Mouse (Mus musculus) embryonic facial prominence, embryonic 13.5 days (tissue): ENCODE measurements at regions not wholly inside any gene's neighbourhood (a gene's known extent, or its start where the extent isn't known, plus 50 kb on each side); places are given as distances from the start of the nearest gene placed in this dataset.
A peak's percentile ranks its signal among the peaks of the same experiment; 100 is the strongest.

Experiments
- ATAC-seq: fragments of 200-750 bp; cut with Nextera tagmentation; 2 replicates; pipeline ENCODE4 v1.8.0; 2017; ENCODE audit warnings: low read depth; ENCODE audit not compliant: insufficient number of reproducible peaks, insufficient read depth, low FRiP score, low TSS enrichment
- H3K27ac ChIP-seq: fragments of 300-500 bp; sonication (generic); 2 replicates; pipeline ENCODE4 v1.5.1; 2015; ENCODE audit warnings: moderate library complexity, mild to moderate bottlenecking, inconsistent platforms
- H3K27me3 ChIP-seq: fragments of 300-500 bp; sonication (generic); 2 replicates; pipeline ENCODE4 v1.6.1; 2015; ENCODE audit warnings: mild to moderate bottlenecking, inconsistent platforms
- H3K36me3 ChIP-seq: fragments of 300-500 bp; sonication (generic); 2 replicates; pipeline ENCODE4 v1.6.1; 2015; ENCODE audit warnings: mild to moderate bottlenecking, inconsistent platforms
- H3K4me1 ChIP-seq: fragments of 300-500 bp; sonication (generic); 2 replicates; pipeline ENCODE4 v1.6.1; 2015; ENCODE audit warnings: inconsistent platforms
- H3K4me2 ChIP-seq: fragments of 300-500 bp; sonication (generic); 2 replicates; pipeline ENCODE4 v1.6.1; 2015; ENCODE audit warnings: moderate library complexity, mild to moderate bottlenecking, inconsistent platforms
- H3K4me3 ChIP-seq: fragments of 300-500 bp; sonication (generic); 2 replicates; pipeline ENCODE4 v1.5.1; 2015; ENCODE audit warnings: mild to moderate bottlenecking, inconsistent platforms
- H3K9ac ChIP-seq: fragments of 300-500 bp; sonication (generic); 2 replicates; pipeline ENCODE4 v1.6.1; 2015; ENCODE audit warnings: mild to moderate bottlenecking, inconsistent platforms
- H3K9me3 ChIP-seq: fragments of 300-500 bp; sonication (generic); 2 replicates; pipeline ENCODE4 v1.6.1; 2016; ENCODE audit warnings: inconsistent platforms
- WGBS: fragments of 180-500 bp; shearing (Covaris S2); methylation state at CpG from one replicate; pipeline ENCODE4 v1.1.7; 2015; ENCODE audit warnings: mixed read lengths; 5-methylcytosine and 5-hydroxymethylcytosine counted together

DNA sequence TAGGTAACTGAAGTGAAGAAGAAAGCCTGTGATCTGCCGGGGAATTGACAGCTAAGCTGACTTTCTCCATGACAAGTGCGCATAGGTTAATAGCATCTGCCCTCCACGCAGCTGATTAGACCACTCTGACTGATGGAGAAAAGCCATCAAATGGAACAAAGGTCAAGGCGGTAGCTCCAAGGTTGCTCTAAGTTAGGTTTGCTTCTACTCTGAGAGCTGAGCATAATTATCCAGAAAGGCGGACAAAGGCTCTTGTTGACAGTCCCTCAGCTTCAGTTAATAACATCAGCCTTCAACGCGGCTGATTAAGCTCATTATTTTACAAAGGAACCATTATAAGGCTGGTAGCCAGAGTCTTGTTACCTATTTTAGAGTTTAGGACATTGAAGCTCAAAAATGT, 54.0 kb upstream of the Enpep start:
- no peak overlapping the region for H3K4me3 ChIP-seq
- no peak for ATAC-seq
- WGBS = 40% methylated on average over 7 of the region's 7 CpGs
- H3K9ac ChIP-seq = no peak overlapping the region
- H3K27me3 ChIP-seq = no peaks in the 10 kb centered on the region
- no peaks in the 10 kb centered on the region for H3K36me3 ChIP-seq
- no peaks in the 10 kb centered on the region for H3K9me3 ChIP-seq
- H3K4me1 ChIP-seq = peaks cover 8% of the 10 kb centered on the region; the same call in 1 of the 2 replicates
- H3K4me2 ChIP-seq = no peak overlapping the region
- H3K27ac ChIP-seq = no peak overlapping the region

DNA sequence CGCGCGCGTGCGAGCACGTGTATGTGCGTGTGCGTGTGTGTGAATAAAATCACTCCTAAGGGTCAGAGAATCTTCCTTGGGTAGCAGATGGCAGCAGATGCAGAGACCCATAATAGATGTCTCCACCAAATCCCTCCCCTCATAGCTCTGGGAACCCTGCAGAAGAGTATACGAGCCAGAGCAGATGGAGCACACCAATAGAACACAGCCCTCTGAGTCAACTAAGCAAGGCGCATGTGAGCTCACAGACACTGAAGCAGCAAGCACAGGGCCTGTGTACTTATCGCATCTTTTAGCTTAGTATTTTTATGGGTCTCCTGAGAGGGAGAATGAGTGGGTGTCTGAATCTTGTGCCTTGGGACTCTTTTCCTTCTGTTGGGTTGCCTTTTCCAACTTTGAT, 58.0 kb upstream of the Enpep start:
- H3K4me2 ChIP-seq = no peak overlapping the region
- no peak for ATAC-seq
- no peak overlapping the region for H3K4me3 ChIP-seq
- H3K4me1 ChIP-seq = peaks cover 8% of the 10 kb centered on the region; the same call in 1 of the 2 replicates
- WGBS = 98% methylated on average over 11 of the region's 11 CpGs
- H3K27me3 ChIP-seq = no peaks in the 10 kb centered on the region
- H3K9ac ChIP-seq = no peak overlapping the region
- no peaks in the 10 kb centered on the region for H3K36me3 ChIP-seq
- no peak overlapping the region for H3K27ac ChIP-seq
- peaks cover 3% of the 10 kb centered on the region for H3K9me3 ChIP-seq

DNA sequence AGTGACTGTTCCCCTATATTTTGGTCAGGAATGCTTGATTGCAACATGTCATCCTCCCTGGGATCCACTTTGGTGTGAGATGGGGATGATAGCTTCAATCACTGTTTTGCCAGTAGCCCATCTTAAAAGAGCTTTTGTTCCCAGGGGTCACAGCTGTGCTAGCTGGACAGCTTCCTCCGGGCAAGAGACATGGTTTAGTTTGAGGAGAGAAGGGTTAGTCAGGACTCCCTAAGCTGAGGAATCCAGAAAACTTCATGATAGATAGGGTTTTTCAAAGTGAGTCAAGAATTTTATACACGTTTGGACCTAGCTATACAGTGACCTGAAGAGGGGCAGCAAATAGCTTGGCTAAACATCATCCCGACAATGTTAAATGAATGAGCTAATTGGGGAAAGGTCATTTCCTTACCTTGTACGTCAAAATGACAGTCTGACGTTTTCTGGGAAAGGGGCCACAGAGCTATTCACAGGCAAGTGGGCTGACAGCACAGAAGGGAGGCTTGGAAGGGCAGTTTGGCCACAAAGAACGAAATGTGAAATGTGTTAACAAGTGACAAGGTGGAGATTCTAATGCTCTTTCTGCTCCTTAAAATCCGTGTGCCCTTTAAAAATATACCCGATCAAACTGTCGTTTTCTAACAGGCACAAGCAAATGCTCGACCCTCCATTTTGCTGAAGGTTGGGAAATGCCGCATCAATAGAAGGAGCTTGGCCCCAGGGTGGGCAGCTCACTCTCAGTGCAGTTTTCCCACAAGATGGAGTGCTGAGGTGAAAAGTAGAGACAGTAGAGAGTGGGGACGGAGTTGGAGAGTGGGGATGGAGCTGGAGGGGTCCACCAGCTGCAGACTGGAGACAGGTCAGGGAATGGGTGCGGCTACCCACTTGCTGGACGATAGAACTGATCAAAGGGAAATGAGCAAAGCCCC, 59.6 kb upstream of the Enpep start:
- 58% methylated on average over 14 of the region's 14 CpGs for WGBS
- H3K9me3 ChIP-seq = peaks cover 3% of the 10 kb centered on the region
- H3K4me1 ChIP-seq = peaks cover 5% of the 10 kb centered on the region; the same call in 1 of the 2 replicates
- H3K27me3 ChIP-seq = no peaks in the 10 kb centered on the region
- H3K36me3 ChIP-seq = no peaks in the 10 kb centered on the region
- H3K27ac ChIP-seq = no peak overlapping the region
- no peak overlapping the region for H3K9ac ChIP-seq
- H3K4me3 ChIP-seq = no peak overlapping the region
- ATAC-seq = no peak
- no peak overlapping the region for H3K4me2 ChIP-seq

DNA sequence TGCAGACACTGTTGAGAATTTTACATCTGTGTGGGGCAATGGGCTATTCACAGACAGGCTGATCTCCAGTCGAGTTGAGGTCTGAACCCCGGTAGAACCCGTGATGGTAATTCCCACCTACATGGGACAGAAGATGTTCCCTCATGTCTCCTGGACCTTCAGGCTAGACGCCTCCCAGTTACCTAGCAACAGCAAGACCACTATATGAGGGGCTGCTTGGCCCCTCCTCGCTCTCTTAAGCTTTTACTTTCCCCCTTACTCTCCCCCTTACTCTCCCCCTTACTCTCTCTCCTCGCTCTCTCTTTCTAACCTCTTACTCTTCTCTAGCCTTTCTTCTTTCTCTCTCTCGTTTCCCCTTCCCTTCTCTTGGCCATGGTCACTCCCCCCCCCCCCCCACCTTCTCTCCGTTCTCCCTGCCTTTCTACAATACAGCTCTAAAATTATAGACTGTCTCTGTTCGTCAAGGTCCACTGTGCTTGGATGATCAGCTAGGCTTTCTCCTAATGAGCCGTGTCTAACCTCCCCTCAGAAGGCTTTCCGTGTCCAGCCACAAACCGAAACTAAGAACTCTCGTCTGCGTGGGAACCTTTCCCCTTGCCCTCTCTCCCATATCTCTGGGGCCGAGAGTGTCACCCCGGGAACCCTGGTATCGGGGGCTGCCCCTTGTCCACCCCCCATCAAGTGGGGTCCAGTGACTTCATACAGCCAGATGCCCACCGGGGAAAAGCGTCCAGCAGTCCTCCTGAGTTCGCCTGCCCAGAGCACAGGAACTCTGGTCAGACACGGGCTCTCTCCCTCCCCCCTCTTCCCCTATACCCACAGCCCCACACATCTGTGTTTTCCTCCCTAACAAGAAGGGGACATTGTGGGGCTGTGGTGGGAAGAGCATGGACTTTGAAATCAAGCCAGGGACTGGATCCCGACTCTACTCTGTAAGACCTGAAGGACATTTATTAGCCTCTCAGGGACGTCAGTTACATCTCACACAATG, 60.6 kb upstream of the Enpep start:
- H3K27ac ChIP-seq = no peak overlapping the region
- H3K4me2 ChIP-seq = no peak overlapping the region
- H3K9me3 ChIP-seq = peaks cover 3% of the 10 kb centered on the region
- peaks cover 5% of the 10 kb centered on the region; the same call in 1 of the 2 replicates for H3K4me1 ChIP-seq
- H3K36me3 ChIP-seq = no peaks in the 10 kb centered on the region
- no peak for ATAC-seq
- H3K9ac ChIP-seq = no peak overlapping the region
- no peak overlapping the region for H3K4me3 ChIP-seq
- H3K27me3 ChIP-seq = no peaks in the 10 kb centered on the region
- 71% methylated on average over 23 of the region's 23 CpGs for WGBS

DNA sequence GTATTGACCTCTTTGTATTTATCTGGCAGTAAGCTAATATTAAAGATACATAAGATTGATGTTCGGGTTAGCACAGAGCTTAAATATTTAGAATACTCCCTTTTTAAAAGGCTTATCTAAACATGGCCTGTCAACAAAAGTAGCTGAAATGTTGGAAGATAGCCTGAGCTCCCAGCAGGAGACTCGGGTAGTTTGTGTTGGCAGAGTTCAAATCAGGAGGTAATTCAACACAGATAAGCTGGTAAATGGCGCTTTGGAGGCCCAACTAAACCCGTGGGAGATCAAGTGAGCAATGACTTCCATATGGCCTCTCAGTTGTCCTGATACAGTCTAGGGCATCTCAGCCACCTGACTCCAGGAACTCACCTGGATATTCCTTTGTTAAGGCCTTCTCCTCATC, 65.0 kb upstream of the Enpep start:
- no peaks in the 10 kb centered on the region for H3K36me3 ChIP-seq
- peaks cover 3% of the 10 kb centered on the region for H3K9me3 ChIP-seq
- H3K27ac ChIP-seq = no peak overlapping the region
- no peak overlapping the region for H3K4me2 ChIP-seq
- no peak overlapping the region for H3K4me3 ChIP-seq
- no peaks in the 10 kb centered on the region for H3K27me3 ChIP-seq
- 37% methylated on average over 4 of the region's 4 CpGs for whole genome bisulfite sequencing
- no peak overlapping the region for H3K9ac ChIP-seq
- no peaks in the 10 kb centered on the region for H3K4me1 ChIP-seq
- ATAC-seq = no peak

DNA sequence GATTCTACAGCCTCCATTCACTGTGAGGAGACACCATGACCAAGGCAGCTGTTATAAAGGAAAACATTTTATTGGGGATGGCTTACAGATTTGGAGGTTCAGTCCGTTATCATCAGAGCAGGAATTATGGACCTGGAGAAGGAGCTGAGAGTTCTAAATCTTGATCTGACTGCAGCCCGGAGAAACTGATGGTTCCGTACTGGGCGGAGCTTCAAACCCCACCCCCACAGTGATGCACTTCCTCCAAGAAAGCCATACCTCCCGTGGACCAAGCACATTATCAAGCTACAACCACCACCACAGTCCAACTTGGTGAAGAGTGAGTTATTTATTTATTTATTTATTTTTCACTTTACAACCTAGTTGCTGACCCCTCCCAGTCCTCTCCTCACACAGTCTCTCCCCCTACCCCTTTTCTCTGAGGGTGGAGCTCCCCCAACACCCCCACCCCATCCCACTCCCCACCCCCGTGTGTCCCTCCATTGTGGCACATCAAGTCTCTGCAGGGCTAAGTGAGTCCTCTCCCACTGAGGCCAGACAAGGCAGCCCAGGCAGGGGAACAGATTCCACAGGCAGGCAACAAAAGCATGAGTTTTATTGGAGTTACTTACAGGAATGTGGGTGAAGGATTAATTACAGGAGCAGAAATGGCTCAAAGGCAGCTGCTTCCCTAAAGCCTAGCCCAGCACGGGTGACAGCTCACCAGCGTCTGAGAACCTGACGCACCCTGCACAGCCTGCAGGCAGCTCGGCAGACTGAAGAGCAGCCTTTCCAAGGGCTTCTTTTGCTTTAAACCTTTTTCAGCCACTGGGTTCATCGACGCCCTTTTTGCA, 67.8 kb upstream of the Enpep start:
- Histone ChIP-seq H3K27ac (no peak overlapping the region), H3K27me3 (no peaks in the 10 kb centered on the region), H3K4me1 (no peaks in the 10 kb centered on the region), H3K9me3 (no peaks in the 10 kb centered on the region), H3K36me3 (no peaks in the 10 kb centered on the region), H3K9ac (no peak overlapping the region), H3K4me3 (no peak overlapping the region), H3K4me2 (no peak overlapping the region)
- 74% methylated on average over 12 of the region's 12 CpGs for WGBS
- no peak for ATAC-seq

DNA sequence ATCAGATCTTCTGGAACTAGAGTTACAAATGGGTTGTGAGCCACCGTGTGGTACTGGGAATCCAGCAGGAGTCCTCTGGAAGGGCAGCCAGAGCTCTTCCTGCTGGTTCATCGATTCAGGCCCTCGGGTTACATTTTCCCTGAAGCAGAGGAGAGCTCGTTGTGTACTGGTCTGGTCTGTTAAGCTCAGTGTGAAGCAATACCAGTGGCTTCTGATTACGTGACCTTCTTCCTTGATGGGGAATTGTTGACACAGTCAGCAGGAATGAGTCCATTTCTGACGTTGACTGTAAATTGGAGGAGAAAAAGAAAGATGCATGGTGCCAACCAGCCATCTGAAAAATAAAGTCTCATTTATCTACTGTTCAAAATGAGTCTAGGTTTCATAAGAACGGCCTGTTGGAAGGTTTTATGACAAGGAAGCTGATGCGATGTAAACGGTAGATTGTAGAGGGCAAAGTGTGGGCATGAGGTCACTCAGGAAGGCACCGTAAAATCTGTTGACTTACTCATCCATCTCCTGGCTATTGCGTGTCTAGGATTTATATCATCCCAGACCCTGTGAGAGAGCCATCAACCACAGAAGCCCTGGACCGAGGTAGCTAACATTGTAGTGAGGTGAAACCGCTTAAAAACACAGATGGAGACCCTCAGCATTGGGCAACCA, 79.0 kb upstream of the Enpep start:
- H3K4me2 ChIP-seq = no peak overlapping the region
- WGBS = 80% methylated on average over 13 of the region's 13 CpGs
- ATAC-seq = no peak
- no peak overlapping the region for H3K9ac ChIP-seq
- peaks cover 22% of the 10 kb centered on the region for H3K4me1 ChIP-seq
- H3K27me3 ChIP-seq = no peaks in the 10 kb centered on the region
- no peak overlapping the region for H3K27ac ChIP-seq
- no peaks in the 10 kb centered on the region for H3K36me3 ChIP-seq
- H3K4me3 ChIP-seq = no peak overlapping the region
- H3K9me3 ChIP-seq = no peaks in the 10 kb centered on the region

DNA sequence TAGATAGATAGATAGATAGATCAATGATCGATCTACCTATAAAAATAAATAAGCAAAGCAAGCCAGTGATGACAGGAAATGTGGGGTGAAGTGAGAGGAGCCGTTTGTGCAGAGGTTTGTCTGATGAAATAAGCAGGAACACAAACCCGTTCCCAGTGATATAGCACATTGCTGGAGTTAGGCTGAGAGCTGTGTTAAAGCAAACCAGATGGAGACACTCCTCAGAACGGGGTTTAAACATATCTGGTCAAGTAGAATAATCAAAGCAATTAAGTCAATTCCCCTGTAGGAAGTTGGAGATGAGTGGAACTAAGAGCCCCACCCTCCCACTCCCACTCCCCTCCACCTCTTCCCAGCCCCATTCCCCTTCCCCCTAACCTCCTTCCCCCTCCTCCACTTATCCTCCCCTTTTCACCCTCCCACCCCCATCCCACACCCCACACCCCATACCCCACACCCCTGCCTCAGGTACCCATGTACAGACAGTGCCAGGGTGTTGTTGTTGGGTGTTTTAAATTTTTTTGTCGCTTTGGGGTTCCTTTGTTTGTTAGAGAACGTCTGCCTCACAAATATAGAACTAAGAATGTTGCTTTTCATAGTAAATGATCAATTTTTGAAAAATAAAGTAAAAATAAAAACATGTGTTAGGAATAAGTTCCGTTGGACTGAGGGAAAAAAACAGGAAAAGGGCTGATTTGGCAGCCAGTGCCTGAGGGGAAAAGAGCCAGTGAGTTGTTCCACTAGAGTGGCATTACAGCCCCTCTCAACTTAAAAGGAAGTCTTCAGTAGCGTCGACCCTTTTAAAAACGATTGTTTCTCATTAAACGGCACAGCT, 79.8 kb upstream of the Enpep start:
- peak overlapping the region; percentile 72 for H3K27ac ChIP-seq

DNA sequence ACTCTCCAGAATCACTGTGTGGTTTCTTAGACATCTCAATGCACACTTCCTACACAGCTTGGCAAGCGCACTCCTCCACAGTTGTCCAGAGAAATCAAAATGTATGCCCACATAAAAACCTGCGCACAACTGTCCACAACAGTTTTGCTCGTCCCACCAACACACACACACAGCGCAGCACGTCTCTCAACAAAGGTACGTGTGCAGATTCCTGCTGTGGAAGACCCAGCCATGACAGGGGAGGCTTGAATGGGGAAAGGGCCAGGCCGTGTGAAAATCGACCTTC, 80.4 kb upstream of the Enpep start:
- H3K27me3 ChIP-seq = no peaks in the 10 kb centered on the region
- no peaks in the 10 kb centered on the region for H3K9me3 ChIP-seq
- ATAC-seq = peak; percentile 23; the same call in 1 of the 2 replicates
- H3K4me2 ChIP-seq = peak overlapping the region; percentile 40
- H3K4me3 ChIP-seq = no peak overlapping the region
- no peak overlapping the region for H3K9ac ChIP-seq
- peaks cover 22% of the 10 kb centered on the region for H3K4me1 ChIP-seq
- H3K36me3 ChIP-seq = no peaks in the 10 kb centered on the region
- WGBS = 39% methylated on average over 8 of the region's 8 CpGs
- H3K27ac ChIP-seq = peak overlapping the region; percentile 72

More for the DNA sequence above, 79.8 kb upstream of the Enpep start:
- Histone ChIP-seq H3K4me3 (no peak overlapping the region), H3K4me2 (peak overlapping the region; percentile 40), H3K36me3 (no peaks in the 10 kb centered on the region), H3K27me3 (no peaks in the 10 kb centered on the region), H3K4me1 (peaks cover 22% of the 10 kb centered on the region), H3K9ac (no peak overlapping the region), H3K9me3 (no peaks in the 10 kb centered on the region)
- 22% methylated on average over 11 of the region's 11 CpGs for WGBS
- 0 out of 2 replicates have a peak, but pooled peaks have one; percentile 63 for ATAC-seq

DNA sequence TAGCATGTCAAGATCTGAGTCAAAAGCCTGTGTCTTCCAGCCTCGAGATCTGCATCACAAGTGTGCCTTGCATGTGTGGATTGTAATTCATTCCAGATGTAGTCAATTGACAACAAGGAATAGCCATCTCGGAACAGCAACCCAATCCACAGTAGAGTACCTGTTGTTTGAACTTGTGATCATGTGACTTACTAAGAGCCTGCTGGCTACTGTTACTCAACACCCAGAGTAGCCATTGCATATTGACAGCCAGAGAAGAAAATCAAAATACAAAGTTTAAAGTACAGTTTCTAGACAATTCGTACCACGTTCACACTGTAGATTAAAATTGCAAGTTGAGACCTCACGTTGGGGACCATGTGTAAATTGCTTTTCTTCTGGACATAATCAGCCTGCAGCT, 83.1 kb upstream of the Enpep start:
- ATAC-seq = no peak
- Histone ChIP-seq H3K4me3 (no peak overlapping the region), H3K36me3 (no peaks in the 10 kb centered on the region), H3K27ac (no peak overlapping the region), H3K9me3 (no peaks in the 10 kb centered on the region), H3K4me1 (peaks cover 22% of the 10 kb centered on the region), H3K9ac (no peak overlapping the region), H3K4me2 (no peak overlapping the region), H3K27me3 (no peaks in the 10 kb centered on the region)
- WGBS = 52% methylated on average over 5 of the region's 5 CpGs
